Mouse (Mus musculus) forebrain, embryonic 14.5 days (tissue): Measurements from ENCODE around the gene Srsf1. TPM values are rescaled to one million over a fixed set of nuclear protein-coding genes. Genes with fewer than 3 reads are reported as not detected.
"Not testable (repeated sequence)": the region's sequence is repeated elsewhere in the genome, so short reads cannot be mapped to it uniquely, and the experiment has no call there.

ENCODE experiments used
- ATAC-seq: fragments of 200-750 bp; cut with Nextera tagmentation; 2 replicates; pipeline ENCODE4 v1.8.0; 2017; ENCODE audit warnings: mild to moderate bottlenecking, moderate library complexity
- DNase-seq: peaks from one replicate; pipeline ENCODE4 v3.0.0-alpha.2; 2015; ENCODE audit warnings: low spot score
- H3K27ac ChIP-seq: fragments of 300-500 bp; sonication (generic); 2 replicates; pipeline ENCODE4 v1.5.1; 2014; ENCODE audit warnings: low read depth, mild to moderate bottlenecking, control low read depth, low read length, moderate library complexity
- H3K27me3 ChIP-seq: fragments of 300-500 bp; sonication (generic); replicated peaks from 2 replicates; pipeline ENCODE4 v1.6.1; 2014; ENCODE audit warnings: low read length, control low read depth, mixed read lengths; ENCODE audit not compliant: control insufficient read depth, insufficient read depth
- H3K36me3 ChIP-seq: fragments of 300-500 bp; sonication (generic); 2 replicates; pipeline ENCODE4 v1.6.1; 2014; ENCODE audit warnings: low read length, control low read depth; ENCODE audit not compliant: control insufficient read depth, insufficient read depth
- H3K4me1 ChIP-seq: fragments of 300-500 bp; sonication (generic); 2 replicates; pipeline ENCODE4 v1.6.1; 2014; ENCODE audit warnings: antibody characterized with exemption, low read length, control low read depth; ENCODE audit not compliant: control insufficient read depth, insufficient read depth
- H3K4me2 ChIP-seq: fragments of 300-500 bp; sonication (generic); 2 replicates; pipeline ENCODE4 v1.6.1; 2014; ENCODE audit warnings: mild to moderate bottlenecking, control low read depth, low read length
- H3K4me3 ChIP-seq: fragments of 300-500 bp; sonication (generic); 2 replicates; pipeline ENCODE4 v1.5.1; 2014; ENCODE audit warnings: low read depth, low read length, control low read depth
- H3K9ac ChIP-seq: fragments of 300-500 bp; sonication (generic); 2 replicates; pipeline ENCODE4 v1.6.1; 2014; ENCODE audit warnings: mild to moderate bottlenecking, low read length, control low read depth, moderate library complexity
- H3K9me3 ChIP-seq: fragments of 300-500 bp; sonication (generic); replicated peaks from 2 replicates; pipeline ENCODE4 v1.6.1; 2016; ENCODE audit warnings: low read length, control low read depth, mixed read lengths; ENCODE audit not compliant: control insufficient read depth
- WGBS: fragments of 180-500 bp; shearing (Covaris S2); extraction: QIAGEN DNeasy Blood & Tissue Kit; methylation state at CpG from one replicate; pipeline ENCODE4 v1.1.7; 2014; 5-methylcytosine and 5-hydroxymethylcytosine counted together
- polyA plus RNA-seq: library from polyadenylated mRNA; unstranded; fragments of >200 nt; fragmentation: Nextera tagmentation; extraction: Ambion mirVana; gene quantifications from 2 replicates; pipeline ENCODE4 v1.2.1, GENCODE M21; 2014

The Srsf1 gene
- polyA plus RNA-seq, 1 experiment from 2014 or later = 340 TPM

GRCm38 (mm10) chr11:88031753-88032152 is 15.4 kb upstream of the Srsf1 start:
- ATAC-seq = peak; percentile 38; the same call in 1 of the 2 replicates

GRCm38 (mm10) chr11:88035970-88036369 is 11.2 kb upstream of the Srsf1 start:
- Histone ChIP-seq H3K9me3 (no peaks in the 10 kb centered on the region), H3K4me2 (no peak overlapping the region), H3K36me3 (peaks cover 4% of the 10 kb centered on the region; the same call in 1 of the 2 replicates), H3K4me3 (no peak overlapping the region), H3K9ac (no peak overlapping the region), H3K27me3 (no peaks in the 10 kb centered on the region), H3K4me1 (0 out of 2 replicates have a peak, but pooled peaks cover 2% of the 10 kb centered on the region), H3K27ac (no peak overlapping the region)
- no peak for ATAC-seq
- 67% methylated on average over 7 of the region's 7 CpGs for WGBS
- DNase-seq = no peak

More at GRCm38 (mm10) chr11:88031753-88032152, 15.4 kb upstream of the Srsf1 start:
- Histone ChIP-seq H3K4me3 (no peak overlapping the region), H3K27me3 (no peaks in the 10 kb centered on the region), H3K27ac (peak overlapping the region; percentile 58; the same call in 1 of the 2 replicates), H3K4me2 (no peak overlapping the region), H3K9me3 (no peaks in the 10 kb centered on the region), H3K36me3 (no peaks in the 10 kb centered on the region), H3K9ac (no peak overlapping the region), H3K4me1 (peaks cover 15% of the 10 kb centered on the region)
- DNase-seq = peak; percentile 60
- WGBS = 65% methylated on average over 5 of the region's 5 CpGs

- no peak overlapping the region for H3K4me3 ChIP-seq
- no peak for DNase-seq
- H3K9me3 ChIP-seq = no peaks in the 10 kb centered on the region
- H3K9ac ChIP-seq = no peak overlapping the region
- H3K4me2 ChIP-seq = no peak overlapping the region
- no peaks in the 10 kb centered on the region for H3K4me1 ChIP-seq
- peaks cover 4% of the 10 kb centered on the region; the same call in 1 of the 2 replicates for H3K36me3 ChIP-seq
- no peak overlapping the region for H3K27ac ChIP-seq
- WGBS = 81% methylated on average over 10 of the region's 10 CpGs
- H3K27me3 ChIP-seq = no peaks in the 10 kb centered on the region
- ATAC-seq = no peak
These were observed 10.4 kb upstream of the Srsf1 start for GRCm38 (mm10) chr11:88036761-88037251.

GRCm38 (mm10) chr11:88037386-88037785 is 9.8 kb upstream of the Srsf1 start:
- DNase-seq (no peak), ATAC-seq (no peak)
- Histone ChIP-seq H3K9me3 (no peaks in the 10 kb centered on the region), H3K4me3 (no peak overlapping the region), H3K27ac (no peak overlapping the region), H3K27me3 (no peaks in the 10 kb centered on the region), H3K9ac (no peak overlapping the region), H3K36me3 (peaks cover 4% of the 10 kb centered on the region; the same call in 1 of the 2 replicates), H3K4me2 (no peak overlapping the region), H3K4me1 (no peaks in the 10 kb centered on the region)
- 85% methylated on average over 3 of the region's 3 CpGs for WGBS

GRCm38 (mm10) chr11:88039066-88039465 is 8.1 kb upstream of the Srsf1 start:
- Histone ChIP-seq H3K4me2 (no peak overlapping the region), H3K9me3 (no peaks in the 10 kb centered on the region), H3K27me3 (no peaks in the 10 kb centered on the region), H3K27ac (no peak overlapping the region), H3K9ac (no peak overlapping the region), H3K36me3 (peaks cover 4% of the 10 kb centered on the region; the same call in 1 of the 2 replicates), H3K4me3 (no peak overlapping the region), H3K4me1 (no peaks in the 10 kb centered on the region)
- ATAC-seq (no peak), DNase-seq (no peak)
- 100% methylated on average over 1 of the region's 1 CpGs for WGBS

- no peak overlapping the region for H3K9ac ChIP-seq
- no peak for ATAC-seq
- no peaks in the 10 kb centered on the region for H3K9me3 ChIP-seq
- H3K27ac ChIP-seq = no peak overlapping the region
- DNase-seq = no peak
- H3K27me3 ChIP-seq = no peaks in the 10 kb centered on the region
- H3K4me2 ChIP-seq = no peak overlapping the region
- peaks cover 11% of the 10 kb centered on the region for H3K4me1 ChIP-seq
- H3K4me3 ChIP-seq = no peak overlapping the region
- peaks cover 9% of the 10 kb centered on the region for H3K36me3 ChIP-seq
These were observed 2.9 kb upstream of the Srsf1 start for GRCm38 (mm10) chr11:88044314-88044713.

GRCm38 (mm10) chr11:88045159-88045558 is 2.0 kb upstream of the Srsf1 start:
- not testable (repeated sequence) for H3K9ac ChIP-seq, H3K27ac ChIP-seq, H3K9me3 ChIP-seq, H3K27me3 ChIP-seq, H3K4me3 ChIP-seq, DNase-seq, ATAC-seq, H3K4me2 ChIP-seq
- Histone ChIP-seq H3K36me3 (peaks cover 17% of the 10 kb centered on the region), H3K4me1 (peaks cover 20% of the 10 kb centered on the region)
- 95% methylated on average over 3 of the region's 3 CpGs for WGBS

- peak overlapping the region; percentile 77; the same call in 1 of the 2 replicates for H3K4me2 ChIP-seq
- 87% methylated on average over 4 of the region's 4 CpGs for WGBS
- no peaks in the 10 kb centered on the region for H3K27me3 ChIP-seq
- no peak overlapping the region for H3K27ac ChIP-seq
- no peak for DNase-seq
- no peak for ATAC-seq
- H3K4me1 ChIP-seq = peaks cover 24% of the 10 kb centered on the region
- no peak overlapping the region for H3K4me3 ChIP-seq
- H3K9me3 ChIP-seq = no peaks in the 10 kb centered on the region
- H3K36me3 ChIP-seq = peaks cover 19% of the 10 kb centered on the region
- no peak overlapping the region for H3K9ac ChIP-seq
These were observed 1.3 kb upstream of the Srsf1 start for GRCm38 (mm10) chr11:88045878-88046277.

GRCm38 (mm10) chr11:88046323-88046937 is 743 bp upstream of the Srsf1 start:
- peak overlapping the region; percentile 98 for H3K4me3 ChIP-seq
- WGBS = 58% methylated on average over 17 of the region's 17 CpGs
- ATAC-seq = no peak
- H3K27ac ChIP-seq = peak overlapping the region; percentile 99
- H3K4me1 ChIP-seq = peaks cover 27% of the 10 kb centered on the region
- H3K27me3 ChIP-seq = no peaks in the 10 kb centered on the region
- no peaks in the 10 kb centered on the region for H3K9me3 ChIP-seq
- peak overlapping the region; percentile 77 for H3K4me2 ChIP-seq
- no peak for DNase-seq
- H3K36me3 ChIP-seq = peaks cover 21% of the 10 kb centered on the region
- peak overlapping the region; percentile 99 for H3K9ac ChIP-seq
